Mouse (Mus musculus) G1E (cell line): ENCODE results near the gene Fam205a1.

Experiments used
- CTCF ChIP-seq: IDR thresholded peaks from 2 replicates; pipeline ENCODE4 v1.5.1; 2012; ENCODE audit warnings: low read depth, low read length, inconsistent platforms, mixed read lengths
- GATA1 ChIP-seq: IDR thresholded peaks from 2 replicates; pipeline ENCODE4 v1.6.1; 2012; ENCODE audit warnings: borderline replicate concordance, low read length, inconsistent platforms, mixed read lengths
- TAL1 ChIP-seq: conservative IDR thresholded peaks from 2 replicates; pipeline ENCODE4 v1.6.1; 2012; ENCODE audit warnings: low read depth, low read length, inconsistent platforms, mixed read lengths

DNA sequence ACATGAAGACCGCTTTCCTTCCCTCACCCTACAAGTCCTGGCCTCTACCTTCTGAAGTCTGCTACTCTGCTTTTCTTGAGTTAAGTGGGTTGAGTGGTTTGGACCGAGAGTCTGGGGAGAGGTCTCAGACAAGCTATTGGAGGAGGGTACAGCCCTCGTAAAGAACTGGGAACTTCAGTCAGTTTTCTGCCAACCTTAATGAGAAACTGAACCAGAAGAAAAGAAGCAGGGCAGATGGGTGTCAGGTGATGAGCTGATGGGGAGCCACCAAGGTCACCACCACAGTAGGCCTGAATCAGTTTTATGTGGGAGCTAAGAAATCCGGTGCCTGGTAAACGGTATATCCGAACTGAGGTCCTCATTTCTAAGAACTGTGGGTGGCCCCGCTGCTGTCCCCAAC lies 18.5 kb upstream of the Fam205a1 start:
- no peak for TF ChIP-seq CTCF
- TF ChIP-seq TAL1, result no peak
- no peak for TF ChIP-seq GATA1
